In the genomic region with DNA sequence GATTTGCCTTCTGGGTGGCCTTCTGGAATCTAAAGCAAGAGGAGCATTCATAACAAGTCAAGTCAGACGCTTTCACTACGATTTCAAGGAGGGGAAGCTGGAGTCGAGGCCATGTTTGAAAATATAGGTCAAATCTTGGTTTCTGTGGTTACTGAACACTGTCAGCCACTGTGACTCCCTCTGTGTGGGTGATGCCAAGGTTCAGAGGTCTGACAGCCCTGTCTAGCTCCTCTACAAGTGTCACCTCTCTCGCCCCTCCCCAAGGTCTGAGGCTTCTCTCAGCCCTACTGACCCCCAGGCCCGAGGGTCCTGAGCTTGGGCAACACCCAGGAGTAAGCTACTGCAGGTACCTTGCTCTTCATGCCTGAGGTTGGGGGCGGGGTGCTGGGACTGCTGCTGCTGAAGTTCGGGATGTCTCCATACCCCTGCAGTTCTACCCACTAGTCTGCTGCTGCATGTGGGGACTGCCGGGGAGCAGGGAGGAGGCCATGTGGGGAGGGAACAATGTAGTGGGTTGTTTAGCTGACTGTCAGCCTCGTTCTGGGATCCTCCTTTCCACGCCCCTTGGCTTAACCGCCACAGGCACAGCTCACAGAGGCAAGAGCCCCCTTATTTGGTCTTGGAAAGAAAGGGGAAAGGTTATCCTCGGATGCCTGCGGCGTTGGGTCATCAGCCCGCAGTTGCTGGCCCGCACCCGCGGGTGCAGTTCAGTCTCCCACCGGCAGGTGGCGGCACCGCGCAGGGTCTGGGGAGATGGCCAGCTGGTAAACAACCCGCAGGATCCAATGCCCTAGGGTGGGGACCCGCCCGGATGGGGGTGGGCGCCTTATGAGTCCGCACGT, we compare ENCODE assay signal across 1 mouse cellular context.
A peak's percentile ranks its signal among the peaks of the same experiment; 100 is the strongest.
TF ChIP-seq lines count a peak whose summit lies in the region.

No protein-coding gene starts in this region.

TF ChIP-seq in CH12.LX, 34 proteins besides CTCF, POLR2A, EP300 and RAD21:
- TF ChIP-seq KAT2A (IDR thresholded peaks at IDR 0.05; ENCODE audit: insufficient replicate concordance, low read length) (no peak), BHLHE40 (IDR thresholded peaks at IDR 0.05; ENCODE audit: low read depth, low read length) (peak; percentile 41; the same call in 1 of the 2 replicates), MAZ (IDR thresholded peaks at IDR 0.05; ENCODE audit: low read depth, low read length) (0 out of 2 replicates have a peak, but pooled peaks have one; percentile 39), SMC3 (IDR thresholded peaks at IDR 0.05; ENCODE audit: low read depth, low read length) (peak; percentile 85), IRF4 (IDR thresholded peaks at IDR 0.05; ENCODE audit: low read depth, low read length) (peak; percentile 37; the same call in 1 of the 2 replicates), NRF1 (IDR thresholded peaks at IDR 0.05; ENCODE audit: low read depth, low read length) (peak; percentile 25; the same call in 1 of the 2 replicates), MYC (IDR thresholded peaks at IDR 0.05; ENCODE audit: low read depth, low read length) (no peak), NELFE (IDR thresholded peaks at IDR 0.05; ENCODE audit: low read depth, low read length) (peak; percentile 43; the same call in 1 of the 2 replicates), TCF12 (IDR thresholded peaks at IDR 0.05; ENCODE audit: low read depth, low read length) (0 out of 2 replicates have a peak, but pooled peaks have one; percentile 36), ZC3H11A (IDR thresholded peaks at IDR 0.05; ENCODE audit: low read depth, low read length) (peak; percentile 25; the same call in 1 of the 2 replicates), ZKSCAN1 (IDR thresholded peaks at IDR 0.05; ENCODE audit: borderline replicate concordance, low read depth, low read length) (no peak)
TF ChIP-seq in CH12.LX: peak in this region for 8.
